Mouse (Mus musculus) T-helper 2 cell (primary cell): Measurements from ENCODE around the gene Tmem88.

ENCODE experiments used
- in situ Hi-C: fragments of 300-600 bp; cut with MboI, MseI; formaldehyde crosslinking; loops from one replicate; pipeline ENCODE4 v1.15.1; 2025; ENCODE audit warnings: high pct_unique_total_duplicates

Gene Tmem88

DNA sequence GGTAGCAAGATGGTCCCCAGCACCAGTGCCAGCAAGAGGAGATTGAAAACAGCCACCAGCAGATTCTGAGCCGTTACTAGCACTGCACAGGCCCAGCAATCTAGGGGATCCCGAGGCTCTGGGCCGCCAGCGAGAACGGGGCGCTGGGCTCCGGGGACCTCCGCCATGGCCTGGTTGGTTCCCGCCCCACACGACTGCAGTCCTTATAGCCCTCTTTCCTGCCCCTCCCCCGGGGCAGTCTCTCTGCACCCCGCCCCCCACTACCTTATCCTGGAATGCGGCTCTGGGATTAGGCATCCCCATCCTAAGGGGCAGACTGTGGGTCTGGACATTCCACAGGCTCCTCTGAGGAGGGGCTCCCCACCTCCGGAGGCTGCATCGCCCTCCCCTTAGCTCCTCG is at the start of gene Tmem88:
Tmem88 (minus strand) TSS at position 176 of the 400 bp plus-strand sequence.
- in situ Hi-C loops, result no loop called here

GRCm38 (mm10) chr11:69447299-69447698 is 49.3 kb upstream of the Tmem88 start:
- in situ Hi-C loops, result no loop called here

DNA sequence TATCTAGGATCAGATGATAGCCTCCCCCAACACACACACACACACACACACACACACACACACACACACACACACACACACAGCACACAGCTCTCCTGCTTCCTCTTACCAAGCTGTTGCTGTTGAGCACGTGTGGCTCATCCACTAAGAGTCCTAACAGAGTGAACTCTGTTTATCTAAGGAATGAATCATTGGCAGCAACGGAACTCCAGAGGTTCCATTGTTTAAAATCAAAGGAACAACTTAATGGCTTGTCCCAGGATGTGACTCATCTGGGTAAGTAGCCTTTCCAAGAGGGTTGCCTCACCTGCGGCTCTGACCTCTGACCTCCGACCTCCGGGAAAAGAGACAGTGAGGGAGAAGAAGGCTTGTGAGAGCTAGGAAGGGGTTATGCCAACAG is 45.3 kb upstream of the Tmem88 start:
- in situ Hi-C loops, result no loop called here

- in situ Hi-C loops, result no loop called here
Measured at GRCm38 (mm10) chr11:69437291-69437690, 39.3 kb upstream of the Tmem88 start.

- in situ Hi-C loops, result no loop called here
Measured at GRCm38 (mm10) chr11:69433189-69433588, 35.2 kb upstream of the Tmem88 start.

- in situ Hi-C loops, result no loop called here
Measured at GRCm38 (mm10) chr11:69432640-69432982, 34.6 kb upstream of the Tmem88 start.

DNA sequence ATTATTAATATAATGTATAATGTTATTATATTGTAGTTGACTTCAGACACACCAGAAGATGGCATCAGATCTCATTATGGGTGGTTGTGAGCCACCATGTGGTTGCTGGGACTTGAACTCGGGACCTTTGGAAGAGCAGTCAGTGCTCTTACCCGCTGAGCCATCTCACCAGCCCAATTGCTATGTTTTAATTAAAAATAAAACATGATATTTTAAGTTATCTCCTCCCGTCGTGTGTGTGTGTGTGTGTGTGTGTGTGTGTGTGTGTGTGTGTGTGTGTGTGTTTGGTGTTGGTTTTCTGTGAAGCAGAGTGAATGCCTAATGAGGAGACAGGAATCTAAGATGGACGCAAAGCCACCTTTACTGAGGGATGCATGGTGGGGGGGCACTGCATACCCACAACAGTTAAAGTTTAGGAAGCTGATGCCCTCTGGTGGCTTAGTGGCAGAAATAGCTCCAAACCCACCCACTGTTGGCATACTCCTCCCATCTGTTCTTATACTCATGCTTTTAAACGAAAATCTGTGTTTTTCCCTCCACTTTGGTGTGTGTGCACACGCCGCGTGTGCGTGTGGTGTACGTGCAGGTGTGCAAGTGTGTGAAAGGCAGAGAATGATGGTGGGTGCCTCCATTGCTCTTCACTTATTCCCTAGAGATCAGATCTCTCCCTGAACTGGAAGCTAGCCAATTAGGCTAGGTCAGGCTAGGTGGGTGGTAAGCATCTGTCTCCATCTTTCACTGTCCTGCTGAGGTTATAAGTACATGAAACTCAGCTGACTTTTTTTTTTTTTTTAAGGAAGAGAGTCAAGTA is 34.0 kb upstream of the Tmem88 start:
- in situ Hi-C loops, result no loop called here

DNA sequence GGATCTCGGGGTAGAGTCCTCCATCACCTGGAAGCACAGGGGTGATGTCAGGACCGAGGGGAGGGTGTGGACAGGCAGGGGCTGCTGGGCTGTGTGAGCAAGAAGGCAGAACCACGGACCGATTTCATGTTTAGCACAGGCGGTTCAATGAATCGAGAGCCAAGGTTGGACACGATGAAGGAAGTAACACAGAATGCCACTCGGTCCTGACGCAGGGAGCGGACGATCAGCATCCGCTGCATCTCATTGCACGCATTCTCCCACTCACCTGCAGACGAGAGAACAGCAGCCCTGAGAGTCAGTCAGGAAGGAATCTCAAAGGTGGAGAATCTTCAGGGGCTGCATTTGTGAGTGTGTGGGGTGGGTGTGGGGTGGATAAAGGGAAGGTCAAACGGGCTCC is 32.6 kb upstream of the Tmem88 start:
- in situ Hi-C loops, result no loop called here

DNA sequence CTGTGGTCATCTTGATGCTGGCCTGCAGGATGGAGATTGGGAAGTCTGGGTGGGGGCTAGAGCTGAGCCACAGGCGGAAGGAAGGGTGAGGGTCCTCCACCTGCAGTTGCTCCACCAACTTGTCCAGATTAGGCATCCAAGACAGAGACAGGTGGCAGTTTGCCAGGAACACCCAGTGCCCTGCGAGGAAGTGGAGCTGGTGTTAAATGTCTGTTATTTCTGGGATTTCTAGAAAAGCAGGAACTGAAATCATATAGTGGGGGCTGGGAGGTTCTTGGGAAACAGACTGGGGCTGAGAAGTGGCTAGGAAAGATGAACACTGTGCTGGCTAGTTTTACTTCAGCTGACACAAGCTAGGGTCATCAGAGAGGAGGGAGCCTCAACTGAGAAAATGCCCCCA is 31.3 kb upstream of the Tmem88 start:
- in situ Hi-C loops, result no loop called here

GRCm38 (mm10) chr11:69428751-69429150 is 30.7 kb upstream of the Tmem88 start:
- in situ Hi-C loops, result no loop called here

- in situ Hi-C loops, result no loop called here
Measured at GRCm38 (mm10) chr11:69426246-69426645, 28.2 kb upstream of the Tmem88 start.

DNA sequence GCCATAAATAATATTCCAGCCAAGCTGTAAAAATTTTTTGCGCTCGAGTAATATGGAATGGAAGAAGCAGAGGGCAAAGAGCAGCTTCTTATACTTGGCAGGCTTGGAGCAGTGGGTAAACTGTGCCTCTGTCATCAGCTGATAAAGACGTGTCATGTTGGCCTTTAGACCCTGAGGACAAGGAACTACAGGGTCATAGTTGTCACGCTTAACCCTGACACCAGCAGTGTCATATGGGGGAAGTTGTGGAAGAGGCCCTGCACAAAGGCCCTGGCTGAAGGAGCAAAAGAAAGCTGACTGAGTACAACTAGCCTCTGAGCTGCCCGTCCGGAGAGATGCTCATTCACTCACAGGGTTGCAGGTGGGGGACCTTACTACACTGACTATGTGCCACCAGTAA is 25.9 kb upstream of the Tmem88 start:
- in situ Hi-C loops, result loop anchor here (25.0 kb wide), 1 partner anchor 1238 kb away; the partner anchor contains the start of genes Eno3, Pfn1 and Spag7

- in situ Hi-C loops, result loop anchor here (25.0 kb wide), 1 partner anchor 1239 kb away; the partner anchor contains the start of genes Eno3, Pfn1 and Spag7
Measured at GRCm38 (mm10) chr11:69422842-69423241, 24.8 kb upstream of the Tmem88 start.

DNA sequence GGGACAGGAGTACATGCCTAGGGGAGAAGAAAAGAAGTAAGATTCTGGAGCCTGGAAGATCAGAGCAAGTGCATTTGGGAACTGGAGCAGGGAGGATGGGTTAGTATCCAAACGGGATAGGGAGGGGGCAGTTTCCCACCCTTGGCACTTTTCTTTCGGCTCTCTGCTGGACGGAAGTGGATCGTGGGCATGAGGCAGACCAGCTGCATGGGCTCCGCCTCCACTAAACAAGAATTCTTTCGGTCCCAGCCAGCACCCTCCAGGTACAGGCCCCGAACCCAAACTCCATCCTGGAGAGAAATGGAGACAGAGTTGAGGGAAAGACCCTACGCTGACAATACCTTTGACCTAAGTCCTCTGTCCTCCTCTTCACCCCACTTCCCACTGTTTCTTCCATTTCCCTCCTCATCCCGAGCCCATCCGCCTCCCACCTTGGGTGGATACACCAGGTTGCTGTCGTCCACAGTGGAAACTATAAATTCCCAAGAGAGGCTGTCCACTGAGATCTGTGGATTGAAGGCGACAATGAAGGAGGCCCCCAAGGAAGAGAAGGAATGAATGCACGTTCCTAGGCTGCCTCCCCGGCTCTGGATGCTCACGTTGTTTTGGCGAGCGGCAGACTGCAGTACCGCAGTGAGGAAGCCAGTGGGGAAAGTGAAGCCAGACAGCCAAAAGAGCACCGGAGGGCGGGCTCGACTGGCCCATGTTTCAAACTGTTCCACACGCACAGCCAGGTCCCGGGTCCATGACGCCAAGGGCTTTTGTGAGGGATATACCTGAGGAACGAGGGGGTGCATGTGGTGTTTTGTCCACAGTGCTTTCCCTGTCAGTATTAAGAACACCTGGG is 23.3 kb upstream of the Tmem88 start:
- in situ Hi-C loops, result loop anchor here (25.0 kb wide), 1 partner anchor 1241 kb away; the partner anchor contains the start of genes Eno3, Pfn1 and Spag7

- in situ Hi-C loops, result loop anchor here (25.0 kb wide), 1 partner anchor 1242 kb away; the partner anchor contains the start of genes Eno3, Pfn1 and Spag7
Measured at GRCm38 (mm10) chr11:69420554-69421000, 22.5 kb upstream of the Tmem88 start.

GRCm38 (mm10) chr11:69419813-69420553 is 21.9 kb upstream of the Tmem88 start:
- in situ Hi-C loops, result loop anchor here (25.0 kb wide), 1 partner anchor 1242 kb away; the partner anchor contains the start of genes Eno3, Pfn1 and Spag7

GRCm38 (mm10) chr11:69419443-69419812 is 21.4 kb upstream of the Tmem88 start:
- in situ Hi-C loops, result loop anchor here (25.0 kb wide), 1 partner anchor 1243 kb away; the partner anchor contains the start of genes Eno3, Pfn1 and Spag7

GRCm38 (mm10) chr11:69418481-69419442 is 20.7 kb upstream of the Tmem88 start:
- in situ Hi-C loops, result loop anchor here (25.0 kb wide), 1 partner anchor 1244 kb away; the partner anchor contains the start of genes Eno3, Pfn1 and Spag7

DNA sequence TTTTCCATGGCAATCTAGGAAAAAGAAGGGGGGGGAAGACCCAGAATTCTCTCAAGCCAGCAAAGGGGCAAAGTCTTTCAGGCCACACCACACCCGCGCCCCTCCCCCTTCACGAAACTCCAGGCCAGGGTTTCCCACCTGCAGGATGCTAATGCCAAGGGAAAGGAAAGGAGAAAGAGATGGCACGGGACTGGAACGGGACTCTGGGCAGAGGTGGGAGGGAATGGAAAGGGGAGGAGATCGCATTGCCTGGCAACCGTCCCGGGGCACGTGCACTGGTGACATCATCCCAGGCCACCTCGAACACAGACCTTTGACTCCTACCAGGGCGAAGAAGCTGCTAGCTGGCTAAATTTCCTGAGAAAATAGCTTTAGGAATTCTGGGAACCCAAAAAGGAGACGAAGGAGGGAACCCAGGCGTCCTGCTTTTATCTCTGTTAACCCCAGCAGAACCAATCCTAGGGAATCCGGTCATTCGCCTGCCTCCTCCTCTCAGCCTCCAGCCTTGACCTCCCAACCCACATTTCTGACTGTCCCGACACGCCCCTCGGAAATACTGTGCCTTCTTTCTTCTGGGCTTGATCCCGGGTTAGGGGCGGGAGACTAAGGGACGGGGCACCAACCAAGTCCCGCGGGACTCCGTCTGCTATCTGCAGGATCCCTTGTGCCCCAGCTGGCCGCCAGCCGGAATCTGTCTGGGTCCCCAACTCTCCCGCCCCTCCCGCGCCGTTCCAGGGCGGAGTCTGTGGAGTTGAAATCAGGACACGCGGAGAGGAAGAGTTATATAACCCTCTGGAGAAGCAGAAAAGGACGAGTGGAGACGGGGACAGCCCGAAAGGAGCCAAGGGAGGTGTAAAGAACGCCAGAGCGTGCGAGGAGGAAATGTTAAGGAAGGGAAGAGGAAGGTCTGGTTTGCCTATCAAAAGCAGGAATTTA is 19.7 kb upstream of the Tmem88 start:
- in situ Hi-C loops, result loop anchor here (25.0 kb wide), 1 partner anchor 1245 kb away; the partner anchor contains the start of genes Eno3, Pfn1 and Spag7
